Mouse (Mus musculus) C2C12 (cell line): Measurements from ENCODE around the gene Ackr1. TPM values are rescaled to one million over a fixed set of nuclear protein-coding genes. Genes with fewer than 3 reads are reported as not detected.

Experiments
- H3K27me3 ChIP-seq: one replicate; pipeline ENCODE4 v1.6.1; 2011; ENCODE audit not compliant: control insufficient read depth, insufficient read depth, insufficient read length
- H3K36me3 ChIP-seq: one replicate; pipeline ENCODE4 v1.6.1; 2011; ENCODE audit not compliant: control insufficient read depth, insufficient read depth
- H3K4me3 ChIP-seq: one replicate; pipeline ENCODE4 v1.5.1; 2011; ENCODE audit warnings: mild to moderate bottlenecking, control low read depth; ENCODE audit not compliant: poor library complexity, insufficient read depth, severe bottlenecking
- H3K79me2 ChIP-seq: one replicate; pipeline ENCODE4 v1.6.1; 2011; ENCODE audit not compliant: control insufficient read depth, insufficient read depth
- H3K79me3 ChIP-seq: one replicate; pipeline ENCODE4 v1.6.1; 2011; ENCODE audit warnings: low read depth, control low read depth
- H3ac ChIP-seq: one replicate; pipeline ENCODE3; 2011; ENCODE audit warnings: low read depth; ENCODE audit not compliant: control insufficient read depth, insufficient read length
- CEBPB ChIP-seq: IDR thresholded peaks from one replicate; pipeline ENCODE4 v1.6.1; 2011; ENCODE audit warnings: low read depth, mild to moderate bottlenecking, control low read depth, moderate library complexity
- CTCF ChIP-seq: IDR thresholded peaks from one replicate; pipeline ENCODE4 v1.5.1; 2011; ENCODE audit not compliant: control insufficient read depth, insufficient read depth, insufficient read length
- FOSL1 ChIP-seq: IDR thresholded peaks from one replicate; pipeline ENCODE4 v1.8.0; 2011; ENCODE audit warnings: mild to moderate bottlenecking, low read length; ENCODE audit not compliant: poor library complexity, insufficient read depth, severe bottlenecking
- MAX ChIP-seq: IDR thresholded peaks from one replicate; pipeline ENCODE4 v1.6.1; 2011; ENCODE audit warnings: mild to moderate bottlenecking, control low read depth
- MYOD1 ChIP-seq: IDR thresholded peaks from one replicate; pipeline ENCODE4 v1.6.1; 2011; ENCODE audit warnings: low read depth; ENCODE audit not compliant: control insufficient read depth, insufficient read length
- MYOG ChIP-seq: IDR thresholded peaks from one replicate; pipeline ENCODE4 v1.6.1; 2011; ENCODE audit not compliant: control insufficient read depth, insufficient read length; ENCODE audit errors: extremely low read depth
- USF1 ChIP-seq: IDR thresholded peaks from one replicate; pipeline ENCODE4 v1.6.1; 2011; ENCODE audit warnings: low read depth, mild to moderate bottlenecking, control low read depth, moderate library complexity
- polyA plus RNA-seq: library from polyadenylated mRNA; unstranded; fragments of >200 nt; fragmentation: generic; extraction: Trizol; gene quantifications from one replicate; pipeline ENCODE4 v1.2.1, GENCODE M21; 2012; ENCODE audit warnings: missing spikeins

The Ackr1 gene
- polyA plus RNA-seq, 1 experiment, result not detected

GRCm38 (mm10) chr1:173350372-173350957, 16.9 kb upstream of the Ackr1 start, which contains the start of gene Aim2:
Gene Aim2 (plus strand): TSS chr1:173350879.
- no peak within 1 kb of the TSS for H3ac ChIP-seq
- H3K79me2 ChIP-seq, result no peaks in the 10 kb centered on the region
- no peak for TF ChIP-seq USF1
- TF ChIP-seq MYOG, result no peak
- no peak for TF ChIP-seq FOSL1
- no peak for TF ChIP-seq MYOD1
- TF ChIP-seq CEBPB, result no peak
- no peak for TF ChIP-seq MAX
- TF ChIP-seq CTCF, result no peak
- H3K27me3 ChIP-seq, result no peaks in the 10 kb centered on the region
- no peaks in the 10 kb centered on the region for H3K36me3 ChIP-seq
- H3K79me3 ChIP-seq, result no peaks in the 10 kb centered on the region
- H3K4me3 ChIP-seq, result no peak within 1 kb of the TSS

GRCm38 (mm10) chr1:173349946-173350345, 16.4 kb upstream of the Ackr1 start:
- H3K4me3 ChIP-seq, result no peak overlapping the region
- H3K27me3 ChIP-seq, result no peaks in the 10 kb centered on the region
- H3K79me2 ChIP-seq, result no peaks in the 10 kb centered on the region
- no peak overlapping the region for H3ac ChIP-seq
- H3K36me3 ChIP-seq, result no peaks in the 10 kb centered on the region
- H3K79me3 ChIP-seq, result no peaks in the 10 kb centered on the region
- TF ChIP-seq FOSL1 (no peak), MYOD1 (no peak), MYOG (no peak), MAX (no peak), CTCF (no peak), USF1 (no peak), CEBPB (no peak)

DNA sequence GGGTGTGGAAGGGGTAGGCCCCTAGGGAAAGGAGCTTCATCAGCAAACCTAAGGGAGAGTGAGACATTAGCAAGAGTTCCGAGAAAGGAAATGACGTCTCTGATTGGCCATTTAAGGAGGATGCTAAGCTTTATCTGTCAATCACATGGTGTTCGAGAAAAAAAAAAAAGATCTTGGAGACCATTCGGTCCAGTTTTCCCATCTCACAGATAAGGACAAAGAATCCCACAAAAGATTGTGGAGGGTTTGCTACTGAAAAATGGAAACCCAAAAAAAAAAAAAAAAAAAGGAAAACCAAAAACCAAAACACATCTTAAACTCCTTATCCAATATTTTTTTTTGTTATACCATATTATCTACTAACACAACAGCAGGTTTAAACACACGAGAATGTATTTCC, 15.6 kb upstream of the Ackr1 start:
- no peak for TF ChIP-seq MYOG
- TF ChIP-seq CEBPB, result no peak
- no peak for TF ChIP-seq USF1
- TF ChIP-seq CTCF, result no peak
- TF ChIP-seq MAX, result no peak
- TF ChIP-seq MYOD1, result no peak
- no peak for TF ChIP-seq FOSL1
- Histone ChIP-seq H3K36me3 (no peaks in the 10 kb centered on the region), H3K79me3 (no peaks in the 10 kb centered on the region), H3K4me3 (no peak overlapping the region), H3K27me3 (no peaks in the 10 kb centered on the region), H3K79me2 (no peaks in the 10 kb centered on the region), H3ac (no peak overlapping the region)

DNA sequence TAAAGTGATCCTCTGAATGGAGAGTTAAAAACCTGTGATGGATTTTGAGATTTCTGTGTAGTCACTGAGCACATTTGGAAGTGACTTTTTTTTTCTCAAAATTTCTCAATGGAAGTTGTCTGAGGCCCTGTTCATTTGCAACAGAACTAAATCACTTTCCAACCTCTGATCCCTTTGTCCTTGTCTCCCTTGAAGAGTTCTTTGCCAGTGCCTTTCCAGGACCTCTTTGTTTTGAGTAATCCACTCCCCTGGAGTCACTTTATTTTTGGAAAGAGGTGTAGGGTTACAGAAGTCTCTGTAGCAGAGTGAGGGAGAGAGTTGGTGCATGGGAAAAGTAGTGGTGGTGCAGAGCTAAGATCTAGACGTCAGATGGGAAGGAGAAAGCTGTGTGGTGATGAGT, 15.0 kb upstream of the Ackr1 start:
- H3ac ChIP-seq, result no peak overlapping the region
- H3K4me3 ChIP-seq, result no peak overlapping the region
- H3K79me3 ChIP-seq, result no peaks in the 10 kb centered on the region
- no peaks in the 10 kb centered on the region for H3K36me3 ChIP-seq
- TF ChIP-seq MAX (no peak), CTCF (no peak), CEBPB (no peak), MYOG (no peak), MYOD1 (no peak), FOSL1 (no peak), USF1 (no peak)
- H3K79me2 ChIP-seq, result no peaks in the 10 kb centered on the region
- no peaks in the 10 kb centered on the region for H3K27me3 ChIP-seq

GRCm38 (mm10) chr1:173345112-173345511, 11.6 kb upstream of the Ackr1 start:
- Histone ChIP-seq H3K36me3 (no peaks in the 10 kb centered on the region), H3K4me3 (no peak overlapping the region), H3K79me3 (no peaks in the 10 kb centered on the region), H3K79me2 (no peaks in the 10 kb centered on the region), H3K27me3 (no peaks in the 10 kb centered on the region), H3ac (no peak overlapping the region)
- no peak for TF ChIP-seq MAX
- no peak for TF ChIP-seq FOSL1
- no peak for TF ChIP-seq MYOG
- TF ChIP-seq MYOD1, result no peak
- no peak for TF ChIP-seq CEBPB
- TF ChIP-seq USF1, result no peak
- no peak for TF ChIP-seq CTCF

DNA sequence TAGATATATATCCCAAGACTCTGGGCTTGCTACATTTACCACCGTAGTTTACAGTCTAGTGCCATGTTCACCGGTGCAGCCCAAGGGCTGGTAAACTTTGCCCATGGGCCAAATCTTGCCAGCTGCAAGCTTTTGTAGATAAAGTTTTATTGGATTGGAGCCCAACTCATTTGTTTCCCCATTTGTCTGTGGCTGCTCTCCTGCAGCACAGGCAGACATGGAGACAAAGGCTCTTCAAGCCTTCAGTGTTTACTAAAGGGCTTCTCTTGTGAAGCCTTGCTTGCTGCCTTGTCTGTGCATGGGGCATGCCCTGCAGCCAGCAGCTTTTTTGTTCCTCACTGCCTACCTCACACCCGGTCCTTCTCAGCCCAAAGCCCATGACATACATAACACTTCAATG, 10.4 kb upstream of the Ackr1 start:
- TF ChIP-seq MYOD1, result no peak
- TF ChIP-seq USF1, result no peak
- TF ChIP-seq FOSL1, result no peak
- no peak for TF ChIP-seq CTCF
- no peak for TF ChIP-seq MYOG
- TF ChIP-seq CEBPB, result no peak
- no peak for TF ChIP-seq MAX
- H3ac ChIP-seq, result no peak overlapping the region
- no peak overlapping the region for H3K4me3 ChIP-seq

More for the DNA sequence above, 10.4 kb upstream of the Ackr1 start:
- Histone ChIP-seq H3K27me3 (no peaks in the 10 kb centered on the region), H3K79me3 (no peaks in the 10 kb centered on the region), H3K36me3 (no peaks in the 10 kb centered on the region), H3K79me2 (no peaks in the 10 kb centered on the region)
